Mouse (Mus musculus) frontal cortex, postnatal 10 days (tissue): ENCODE measurements around the gene Trpv2.

Experiments
- DNase-seq, 2 experiments: peaks; one replicate each; pipeline ENCODE4 v3.0.0; 2022; ENCODE audit warnings: low spot score in 2 of 2, mixed read lengths in 1 of 2

Gene Trpv2

GRCm38 (mm10) chr11:62558152-62558551 lies 16.1 kb upstream of the Trpv2 start:
- DNase-seq = no peak

DNA sequence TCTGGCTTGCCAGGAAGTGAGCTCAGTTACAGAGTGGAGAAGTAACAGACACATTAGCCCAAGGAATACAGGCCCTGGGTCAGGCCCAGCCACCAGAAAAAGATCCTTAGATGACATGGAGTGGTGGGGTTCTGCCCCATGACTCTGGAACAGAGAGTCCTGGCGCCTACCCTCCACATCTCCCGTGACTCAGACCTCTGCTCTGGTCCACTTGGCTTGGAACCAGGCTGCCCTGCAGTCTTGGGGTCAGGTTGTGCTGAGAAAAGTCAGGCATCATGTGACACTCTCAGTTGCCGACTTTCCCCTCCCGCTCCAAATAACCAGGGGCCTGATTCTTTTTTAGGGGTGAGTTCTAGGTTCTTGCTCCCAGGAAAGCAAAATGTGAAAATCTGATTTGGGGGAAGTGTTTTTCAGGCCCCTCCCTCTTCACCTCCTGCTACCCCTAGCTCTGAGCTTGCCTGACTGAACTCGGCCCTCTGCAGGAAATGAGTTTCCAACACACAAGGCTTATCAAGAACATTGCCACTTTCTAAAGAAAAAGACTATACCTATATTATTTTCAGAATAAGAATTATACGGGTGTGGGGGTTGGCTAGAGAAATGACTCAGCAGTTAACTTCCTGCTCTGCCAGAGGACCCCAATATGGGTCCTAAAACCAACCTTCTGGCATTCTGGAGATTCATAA lies 15.2 kb upstream of the Trpv2 start:
- no peak for DNase-seq

GRCm38 (mm10) chr11:62560463-62561016 lies 13.7 kb upstream of the Trpv2 start:
- DNase-seq = no peak

DNA sequence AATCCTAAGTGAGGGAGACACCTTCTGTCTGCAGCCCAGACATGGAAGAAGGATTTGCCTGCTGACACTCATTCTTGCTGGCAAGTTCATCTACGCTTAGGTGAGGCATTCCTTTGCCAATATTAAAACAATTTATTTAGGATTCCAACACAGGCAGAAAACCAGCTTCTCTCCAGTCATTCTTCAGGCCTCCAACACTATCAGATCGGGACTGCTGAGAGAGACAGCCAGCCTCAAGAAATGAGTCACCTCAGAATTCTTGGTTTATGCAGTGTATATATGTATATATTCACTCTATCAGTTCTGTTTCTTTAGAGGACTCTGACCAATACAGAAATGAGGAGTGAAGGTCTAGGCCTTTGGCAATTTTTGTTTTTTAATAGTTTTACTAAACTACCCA lies 10.7 kb upstream of the Trpv2 start:
- no peak for DNase-seq

DNA sequence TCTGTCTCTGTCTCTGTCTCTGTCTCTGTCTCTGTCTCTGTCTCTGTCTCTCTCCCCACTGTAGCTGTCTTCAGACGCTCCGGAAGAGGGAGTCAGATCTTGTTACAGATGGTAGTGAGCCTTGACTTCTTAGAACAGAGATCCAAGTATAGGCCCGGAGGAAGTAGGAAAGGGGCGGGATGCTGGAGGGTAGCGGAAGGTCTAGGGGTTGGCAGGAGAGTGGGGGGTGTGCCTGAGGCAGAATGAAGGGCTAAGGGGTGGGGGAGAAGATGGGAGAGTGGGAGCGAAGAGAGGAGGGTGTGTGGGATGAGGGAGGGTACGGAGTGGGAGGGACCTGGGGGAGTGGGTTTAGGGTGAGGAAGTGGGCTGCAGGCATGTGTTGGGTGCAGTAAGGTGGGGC lies 8.5 kb upstream of the Trpv2 start:
- no peak for DNase-seq

DNA sequence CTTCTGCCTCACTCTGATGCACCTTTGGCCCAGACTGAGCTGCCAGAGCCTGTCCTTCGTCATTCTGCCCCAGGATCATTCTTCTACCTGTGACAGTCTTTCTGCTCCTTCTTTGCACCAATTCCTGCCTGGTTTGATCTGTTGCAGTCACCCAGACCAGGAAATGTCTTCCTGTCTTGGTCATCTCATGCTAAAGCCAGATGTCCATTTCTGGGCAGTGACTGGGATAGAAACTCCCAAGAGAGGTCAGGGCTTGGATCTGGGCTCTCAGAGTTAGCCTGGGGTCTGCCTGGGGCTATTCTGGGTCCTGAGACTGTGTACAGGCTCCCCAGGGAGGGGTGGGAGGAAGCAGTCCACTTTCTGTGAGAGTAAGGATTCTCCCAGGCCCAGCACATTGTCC lies 8.1 kb upstream of the Trpv2 start:
- no peak for DNase-seq

GRCm38 (mm10) chr11:62568300-62568699 lies 6.0 kb upstream of the Trpv2 start:
- DNase-seq = no peak

DNA sequence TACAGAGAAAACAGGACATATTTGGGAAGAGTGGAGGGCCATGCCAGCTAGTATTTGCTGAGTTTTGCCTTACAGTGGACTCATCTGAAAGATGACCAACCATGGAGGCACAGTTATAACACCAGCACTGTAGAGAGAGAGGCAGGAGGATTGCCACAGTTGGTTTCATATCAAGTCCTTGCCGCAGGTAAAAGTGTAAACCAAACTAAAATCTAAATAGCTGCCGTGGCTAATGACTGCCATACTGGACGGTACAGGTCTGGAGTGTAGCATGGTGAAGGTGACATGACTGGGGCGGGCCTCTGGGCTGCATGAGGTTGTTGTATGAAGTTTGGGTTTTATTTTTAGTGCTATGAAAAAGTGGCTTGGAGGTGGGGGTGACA lies 408 bp downstream of the Trpv2 start:
- no peak for DNase-seq

- peak; percentile 58 to 85 for DNase-seq
These were observed 992 bp downstream of the Trpv2 start for GRCm38 (mm10) chr11:62575297-62575658.

DNA sequence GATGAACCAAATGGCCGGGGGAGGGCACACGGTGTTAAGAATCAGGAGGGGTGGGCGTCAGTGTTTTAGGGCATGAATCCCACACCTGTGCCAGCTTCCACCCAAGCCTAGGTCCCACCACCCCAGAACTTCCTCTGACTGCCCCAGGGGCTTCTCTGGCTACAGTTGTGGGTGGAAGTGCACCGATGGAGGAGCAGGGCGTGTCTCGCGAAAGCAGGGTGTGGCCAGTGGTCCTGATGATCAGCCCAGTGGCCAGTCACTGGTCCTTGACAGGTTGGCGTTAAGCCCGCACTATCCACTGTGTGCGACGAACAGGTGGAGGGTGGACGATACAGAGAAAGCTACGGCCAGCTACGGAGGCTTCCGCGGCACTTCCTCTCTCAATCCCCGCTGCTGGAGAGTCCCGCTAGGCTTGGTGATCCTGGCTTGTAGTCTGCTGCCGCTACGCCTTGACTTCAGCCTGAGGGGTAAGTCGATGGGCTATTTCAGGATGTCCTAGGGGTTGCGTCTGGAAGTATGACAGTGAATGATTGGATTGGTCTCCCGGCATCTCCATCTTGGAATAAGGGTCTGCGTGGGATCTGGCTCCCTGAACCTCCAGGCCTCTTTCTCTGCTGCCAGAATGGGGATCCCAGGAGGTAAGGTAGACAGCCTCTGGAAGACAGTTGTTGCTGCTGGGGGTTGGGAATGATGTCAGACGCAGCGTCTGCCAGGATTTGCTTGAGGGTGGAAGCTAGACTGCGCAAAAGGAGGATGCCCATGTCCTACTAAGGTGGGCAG lies 1.6 kb downstream of the Trpv2 start:
- peak; percentile 47 to 55 for DNase-seq

- DNase-seq = peak in 1 of 2 experiments; percentile 31
These were observed 2.4 kb downstream of the Trpv2 start for GRCm38 (mm10) chr11:62576530-62577152.

GRCm38 (mm10) chr11:62583031-62583430 lies 8.7 kb downstream of the Trpv2 start:
- DNase-seq = no peak

GRCm38 (mm10) chr11:62584671-62585206 lies 10.5 kb downstream of the Trpv2 start:
- no peak for DNase-seq

DNA sequence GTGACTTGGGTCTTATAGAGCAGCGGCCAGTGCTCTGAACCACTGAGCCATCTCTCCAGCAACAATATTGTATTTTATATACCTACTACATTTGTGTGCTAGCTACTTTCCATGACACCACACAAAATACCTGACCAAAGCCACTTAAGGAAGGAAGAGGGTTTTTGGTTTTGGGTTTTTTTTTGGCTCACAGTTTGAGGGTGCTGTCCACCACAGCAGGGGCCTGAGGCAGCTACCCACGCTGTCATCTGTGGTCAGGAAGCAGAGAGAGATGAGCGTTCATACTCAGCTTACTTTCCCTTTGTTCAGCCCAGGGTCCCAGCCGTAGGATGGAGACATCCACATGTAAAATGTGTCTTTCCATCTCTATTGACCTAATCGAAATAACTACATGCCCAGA lies 12.7 kb downstream of the Trpv2 start:
- no peak for DNase-seq

- DNase-seq = no peak
These were observed 15.1 kb downstream of the Trpv2 start for GRCm38 (mm10) chr11:62589391-62589790.

DNA sequence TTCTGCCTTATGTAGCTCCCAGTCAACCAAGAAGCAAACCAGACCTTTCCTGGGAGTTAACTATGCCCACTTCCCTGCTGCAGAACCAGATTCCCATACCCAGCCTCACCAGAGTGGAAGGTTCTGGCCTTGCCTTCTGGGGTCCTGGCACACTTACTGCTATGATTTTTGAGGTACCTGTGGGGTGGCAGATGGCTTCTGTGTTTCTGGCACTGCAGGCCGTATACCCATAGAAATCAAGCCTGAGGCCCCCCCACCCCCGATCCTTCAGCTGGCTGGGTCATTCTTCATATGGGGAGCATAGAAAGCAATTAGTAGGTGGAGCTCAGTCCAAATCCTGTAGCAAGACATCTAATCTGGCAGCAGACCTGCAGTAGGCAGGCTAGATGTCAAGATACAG lies 16.7 kb downstream of the Trpv2 start:
- DNase-seq = no peak

DNA sequence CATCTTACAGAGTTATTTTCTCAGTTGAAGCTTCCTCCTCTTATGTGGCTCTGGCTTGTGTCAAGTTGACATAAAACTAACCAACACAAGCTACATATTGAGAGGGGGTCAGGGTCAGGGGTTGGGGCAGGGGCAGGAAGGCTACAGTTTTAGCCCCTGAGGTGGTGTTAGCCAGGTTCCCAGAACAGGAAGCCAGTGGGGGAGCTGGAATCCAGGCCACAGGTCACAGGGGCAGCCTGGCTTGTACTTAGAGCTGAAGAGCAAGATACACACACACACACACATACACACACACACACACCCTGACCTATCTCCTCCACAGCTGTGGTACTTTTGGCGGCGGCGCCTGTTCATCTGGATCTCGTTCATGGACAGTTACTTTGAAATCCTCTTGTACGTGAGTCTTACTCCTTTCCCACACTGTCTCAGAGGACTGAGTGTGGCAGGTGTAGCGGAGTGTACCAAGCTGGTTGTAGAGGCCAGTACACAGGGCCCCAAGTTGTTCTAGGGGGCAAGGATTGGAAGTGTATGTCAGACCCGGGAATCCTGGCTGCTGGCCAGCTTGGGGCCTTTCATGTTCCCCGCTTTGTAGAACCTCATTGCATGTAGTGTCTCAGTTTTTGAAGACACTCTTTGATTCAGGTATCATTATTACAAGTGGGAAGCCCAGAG lies 17.8 kb downstream of the Trpv2 start:
- no peak for DNase-seq

DNA sequence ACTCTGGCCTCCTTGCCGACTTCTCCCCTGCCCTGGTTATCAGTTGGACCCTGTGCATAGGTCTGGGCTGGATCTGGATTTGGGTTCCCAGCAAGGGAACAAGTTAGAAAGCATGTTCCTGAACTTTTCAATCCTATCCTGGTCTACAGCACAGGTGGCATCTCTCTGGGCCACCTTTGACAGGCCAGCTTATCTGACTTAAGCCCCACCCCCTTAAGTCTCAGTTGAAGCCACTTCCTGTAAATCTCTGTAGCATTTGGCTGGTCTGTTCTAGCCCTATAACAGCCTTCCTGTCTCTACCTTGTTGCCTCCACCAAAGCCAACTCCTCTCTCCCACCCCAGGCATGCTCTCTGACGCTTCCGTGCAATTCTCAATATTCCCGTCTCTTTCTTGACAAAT lies 24.3 kb downstream of the Trpv2 start:
- no peak for DNase-seq

GRCm38 (mm10) chr11:62601732-62602618 lies 27.7 kb downstream of the Trpv2 start:
- no peak for DNase-seq

DNA sequence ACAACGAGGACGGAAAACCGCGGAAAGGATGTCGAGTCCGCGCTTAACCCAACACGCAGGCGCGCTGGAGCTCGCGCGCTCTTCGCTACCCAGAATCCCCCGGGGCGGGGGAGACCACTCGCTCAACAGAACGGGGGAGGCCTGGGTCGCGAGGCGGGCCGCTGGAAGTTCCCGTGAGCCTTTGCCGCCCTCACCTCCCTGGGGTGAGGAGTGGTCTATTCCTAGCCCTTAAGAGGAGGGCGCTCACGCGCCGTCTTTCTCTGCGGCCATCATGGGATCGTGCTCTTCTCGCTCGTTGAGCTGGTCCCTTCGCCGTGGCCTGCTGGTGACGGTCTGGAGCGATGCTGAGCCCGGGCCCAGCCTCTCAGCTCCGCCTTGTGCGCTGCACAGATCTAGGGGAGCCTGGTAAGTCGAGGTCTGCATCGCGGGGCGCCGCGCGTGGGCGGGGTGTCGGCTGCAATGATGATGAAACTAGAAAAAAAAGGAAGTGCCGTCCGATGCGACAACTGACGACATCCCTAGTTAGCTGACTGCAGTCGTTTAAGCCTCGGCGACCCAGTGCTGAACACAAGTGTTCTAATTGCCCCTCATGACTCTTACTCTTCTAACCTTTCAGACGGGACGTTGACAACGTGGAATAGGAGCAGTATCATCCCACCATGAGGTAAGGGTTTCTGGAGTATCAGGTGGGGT lies 28.5 kb downstream of the Trpv2 start:
- DNase-seq = peak; percentile 97 to 98
